Mouse (Mus musculus): Measurements from ENCODE around the gene Rcsd1.

- no peak for TF ChIP-seq POLR2A (IDR thresholded peaks at IDR 0.05; ENCODE audit: insufficient read length, low read depth)
- TF ChIP-seq TCF12 (IDR thresholded peaks at IDR 0.05; ENCODE audit: insufficient read depth, poor library complexity, severe bottlenecking), result no peak
- no peak for TF ChIP-seq USF1 (IDR thresholded peaks at IDR 0.05; ENCODE audit: low read depth)
- TF ChIP-seq E2F4 (IDR thresholded peaks at IDR 0.05; ENCODE audit: insufficient read depth), result no peak
- TF ChIP-seq MYOD1 (IDR thresholded peaks at IDR 0.05; ENCODE audit: control insufficient read depth in 1 of 3, insufficient read length in 2 of 3, low read depth in 2 of 3), result no peak
- no peak for TF ChIP-seq CEBPB (IDR thresholded peaks at IDR 0.05; ENCODE audit: insufficient read depth, poor library complexity, severe bottlenecking)
- TF ChIP-seq MAX (IDR thresholded peaks at IDR 0.05; ENCODE audit: low read depth), result no peak
- TF ChIP-seq MYOG (IDR thresholded peaks at IDR 0.05; ENCODE audit: control insufficient read depth in 1 of 3, insufficient read depth in 1 of 3, insufficient read length in 2 of 3, low read depth in 2 of 3), result no peak
- TF ChIP-seq POLR2AphosphoS2 (IDR thresholded peaks at IDR 0.05; ENCODE audit: insufficient read length, low read depth), result no peak
Observed at GRCm38 (mm10) chr1:165706492-165706891, 3.1 kb downstream of the Rcsd1 start.

Data from myocyte (in vitro differentiated cells).